Mouse (Mus musculus) limb, embryonic 10.5 days (tissue): ENCODE results near the gene Wdcp. TPM values are rescaled to one million over a fixed set of nuclear protein-coding genes. Genes with fewer than 3 reads are reported as not detected.
"Not testable (repeated sequence)": the region's sequence is repeated elsewhere in the genome, so short reads cannot be mapped to it uniquely, and the experiment has no call there.

Experiments used
- DNase-seq: peaks from one replicate; pipeline ENCODE4 v3.0.0-alpha.2; 2017; ENCODE audit warnings: low spot score
- H3K27ac ChIP-seq: fragments of 300-500 bp; sonication (generic); 2 replicates; pipeline ENCODE4 v1.5.1; 2016; ENCODE audit warnings: mild to moderate bottlenecking
- H3K27me3 ChIP-seq: fragments of 300-500 bp; sonication (generic); 2 replicates; pipeline ENCODE4 v1.6.1; 2016; ENCODE audit warnings: low read depth, mild to moderate bottlenecking; ENCODE audit not compliant: poor library complexity, severe bottlenecking
- H3K36me3 ChIP-seq: fragments of 300-500 bp; sonication (generic); 2 replicates; pipeline ENCODE4 v1.6.1; 2016; ENCODE audit warnings: mild to moderate bottlenecking, moderate library complexity
- H3K4me1 ChIP-seq: fragments of 300-500 bp; sonication (generic); 2 replicates; pipeline ENCODE4 v1.6.1; 2016
- H3K4me3 ChIP-seq: fragments of 300-500 bp; sonication (generic); 2 replicates; pipeline ENCODE4 v1.5.1; 2016; ENCODE audit warnings: mild to moderate bottlenecking, moderate library complexity
- H3K9me3 ChIP-seq: fragments of 300-500 bp; sonication (generic); replicated peaks from 2 replicates; pipeline ENCODE4 v1.6.1; 2016; ENCODE audit warnings: mild to moderate bottlenecking
- WGBS: fragments of 180-500 bp; shearing (Covaris S2); methylation state at CpG from one replicate; pipeline ENCODE4 v1.1.7; 2016; 5-methylcytosine and 5-hydroxymethylcytosine counted together
- polyA plus RNA-seq: library from polyadenylated mRNA; unstranded; fragments of >200 nt; fragmentation: Nextera tagmentation; extraction: Ambion mirVana; gene quantifications from 2 replicates; pipeline ENCODE4 v1.2.1, GENCODE M21; 2016

Gene Wdcp
- polyA plus RNA-seq, 1 experiment from 2014 or later, result 23.9 TPM

DNA sequence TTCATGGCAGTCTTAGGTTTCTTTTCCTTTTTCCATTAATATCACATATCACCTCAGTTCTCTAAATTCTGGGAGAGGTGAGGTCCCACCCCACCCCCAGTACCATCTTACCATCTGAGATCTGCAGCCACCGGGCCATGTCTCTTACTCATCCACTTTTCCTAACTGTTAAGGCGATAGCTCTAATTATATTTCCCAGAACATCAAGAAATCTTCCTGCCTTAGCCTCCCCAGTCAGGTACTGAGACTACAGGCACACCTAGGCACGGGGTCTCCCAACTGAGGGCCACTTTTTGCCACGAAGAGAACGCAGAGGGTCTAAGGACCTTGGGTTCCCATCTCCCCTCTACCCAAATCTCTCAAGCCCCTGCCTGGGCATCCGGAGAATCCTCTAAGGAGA, 30.4 kb downstream of the Wdcp start:
- no peak for DNase-seq
- Histone ChIP-seq H3K36me3 (peaks cover 3% of the 10 kb centered on the region; the same call in 1 of the 2 replicates), H3K27me3 (peaks cover 16% of the 10 kb centered on the region), H3K27ac (peak overlapping the region; percentile 73), H3K4me3 (peak overlapping the region; percentile 54), H3K9me3 (no peaks in the 10 kb centered on the region), H3K4me1 (peaks cover 10% of the 10 kb centered on the region)
- whole genome bisulfite sequencing, result 79% methylated on average over 6 of the region's 6 CpGs

- peak within 1 kb of the TSS; percentile 73 for H3K27ac ChIP-seq
- peak; percentile 75 for DNase-seq
- H3K4me1 ChIP-seq, result peaks cover 10% of the 10 kb centered on the region
- peaks cover 16% of the 10 kb centered on the region for H3K27me3 ChIP-seq
- 6% methylated on average over 24 of the region's 24 CpGs for WGBS
- H3K36me3 ChIP-seq, result peaks cover 9% of the 10 kb centered on the region
- peak within 1 kb of the TSS; percentile 54 for H3K4me3 ChIP-seq
- H3K9me3 ChIP-seq, result no peaks in the 10 kb centered on the region
These were observed 31.2 kb downstream of the Wdcp start, which contains the start of gene Mfsd2b for GRCm38 (mm10) chr12:4874161-4874927. TSS of gene Mfsd2b (minus strand) at chr12:4874359.

GRCm38 (mm10) chr12:4875623-4876022, 32.5 kb downstream of the Wdcp start:
- 86% methylated on average over 8 of the region's 8 CpGs for WGBS
- DNase-seq, result no peak
- H3K4me3 ChIP-seq, result no peak overlapping the region

DNA sequence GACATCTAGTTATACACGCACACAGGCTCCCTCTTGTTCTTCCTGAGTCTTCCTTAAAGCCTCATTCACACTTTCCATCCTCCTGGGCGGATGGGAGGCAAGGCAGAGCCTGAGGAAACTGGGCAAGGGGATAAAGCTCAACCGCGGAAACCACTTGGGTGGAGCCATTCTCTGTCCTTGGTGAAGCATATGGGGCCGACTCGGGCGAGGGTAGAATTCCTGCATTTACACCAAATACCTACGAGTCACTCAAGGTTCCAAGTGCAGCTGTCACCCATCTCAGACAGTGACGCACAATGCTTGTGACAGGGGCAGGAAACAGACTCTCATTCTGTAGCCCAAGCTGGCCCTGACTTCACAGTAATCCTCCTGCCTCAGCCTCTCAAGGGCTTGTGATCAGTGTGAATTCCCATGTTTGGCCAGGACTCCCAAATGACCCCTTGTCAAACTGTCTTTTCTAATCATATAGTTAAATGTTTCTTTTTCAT, 35.2 kb downstream of the Wdcp start:
- Histone ChIP-seq H3K27ac (no peak overlapping the region), H3K27me3 (peaks cover 9% of the 10 kb centered on the region), H3K36me3 (peaks cover 43% of the 10 kb centered on the region), H3K4me1 (peaks cover 10% of the 10 kb centered on the region), H3K9me3 (no peaks in the 10 kb centered on the region), H3K4me3 (no peak overlapping the region)
- DNase-seq, result no peak
- WGBS, result 79% methylated on average over 9 of the region's 9 CpGs

More at GRCm38 (mm10) chr12:4875623-4876022, 32.5 kb downstream of the Wdcp start:
- Histone ChIP-seq H3K9me3 (no peaks in the 10 kb centered on the region), H3K36me3 (peaks cover 21% of the 10 kb centered on the region), H3K27me3 (peaks cover 16% of the 10 kb centered on the region), H3K27ac (no peak overlapping the region), H3K4me1 (peaks cover 10% of the 10 kb centered on the region)

DNA sequence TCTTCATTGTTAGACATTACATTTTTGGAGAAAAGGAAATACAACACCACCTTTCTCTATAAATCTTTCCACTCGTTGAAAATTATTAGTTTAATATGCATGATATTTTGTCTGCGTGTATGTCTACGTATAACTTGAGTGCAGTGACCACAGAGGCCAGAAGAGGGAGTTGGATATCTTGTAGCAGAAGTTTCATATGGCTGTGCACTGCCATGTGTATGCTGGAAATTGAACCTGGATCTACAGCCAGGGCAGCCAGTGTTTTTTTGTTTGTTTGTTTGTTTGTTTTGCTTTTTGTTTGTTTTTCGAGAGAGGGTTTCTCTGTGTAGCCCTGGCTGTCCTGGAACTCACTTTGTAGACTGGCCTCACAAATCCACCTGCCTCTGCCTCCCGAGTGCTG, 35.9 kb downstream of the Wdcp start:
- Histone ChIP-seq H3K9me3 (no peaks in the 10 kb centered on the region), H3K36me3 (peaks cover 45% of the 10 kb centered on the region), H3K27me3 (peaks cover 2% of the 10 kb centered on the region; the same call in 1 of the 2 replicates), H3K4me1 (peaks cover 5% of the 10 kb centered on the region), H3K4me3 (no peak overlapping the region), H3K27ac (no peak overlapping the region)
- 94% methylated on average over 5 of the region's 5 CpGs for WGBS
- no peak for DNase-seq

DNA sequence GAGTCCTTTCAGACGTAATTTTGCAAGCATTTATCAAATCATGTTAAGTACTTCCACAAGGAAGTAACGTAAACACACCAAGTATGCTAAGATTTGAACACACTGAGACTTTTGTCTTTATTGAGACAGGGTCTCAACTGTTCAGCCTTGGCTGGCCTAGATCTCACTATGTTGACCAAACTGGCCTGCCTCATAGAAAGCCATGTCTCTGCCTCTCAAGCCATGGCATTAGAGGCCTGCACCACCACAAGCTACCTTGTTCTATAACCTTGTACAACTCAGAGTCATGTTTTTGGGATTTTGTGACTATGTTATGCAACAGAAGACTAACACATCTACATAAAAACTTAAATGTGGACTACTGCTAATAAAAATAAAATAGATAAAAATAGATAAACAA, 39.0 kb downstream of the Wdcp start:
- WGBS, result 91% methylated on average over 2 of the region's 2 CpGs
- no peaks in the 10 kb centered on the region for H3K9me3 ChIP-seq
- H3K4me1 ChIP-seq, result no peaks in the 10 kb centered on the region
- DNase-seq, result no peak
- H3K4me3 ChIP-seq, result no peak overlapping the region
- H3K27me3 ChIP-seq, result no peaks in the 10 kb centered on the region
- H3K36me3 ChIP-seq, result peaks cover 53% of the 10 kb centered on the region
- H3K27ac ChIP-seq, result no peak overlapping the region

DNA sequence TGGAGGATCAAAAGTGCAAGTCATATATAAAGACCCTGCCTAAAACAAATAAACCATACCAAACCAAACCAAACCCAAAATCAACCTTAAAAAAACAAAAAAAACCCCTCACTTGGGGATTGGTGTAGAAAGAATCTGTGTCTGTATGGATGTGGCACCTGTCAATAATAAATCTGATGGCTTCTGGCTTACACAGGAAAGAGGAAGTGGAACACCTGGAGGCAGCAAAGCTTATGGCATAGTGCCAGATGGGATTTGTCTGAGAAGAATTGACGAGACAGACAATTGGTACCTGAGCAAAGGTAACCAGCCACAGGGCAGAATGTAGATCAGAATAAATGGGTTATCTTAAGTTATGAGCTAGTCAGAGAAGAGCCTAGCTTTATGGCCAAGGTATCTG, 42.0 kb downstream of the Wdcp start:
- Histone ChIP-seq H3K27me3 (no peaks in the 10 kb centered on the region), H3K27ac (no peak overlapping the region), H3K9me3 (no peaks in the 10 kb centered on the region), H3K4me1 (no peaks in the 10 kb centered on the region), H3K36me3 (peaks cover 36% of the 10 kb centered on the region), H3K4me3 (no peak overlapping the region)
- DNase-seq, result no peak
- WGBS, result 78% methylated on average over 1 of the region's 1 CpGs

- not testable (repeated sequence) for H3K4me1 ChIP-seq, H3K27ac ChIP-seq, DNase-seq, H3K4me3 ChIP-seq, H3K27me3 ChIP-seq, H3K9me3 ChIP-seq
- peaks cover 26% of the 10 kb centered on the region for H3K36me3 ChIP-seq
- WGBS, result 97% methylated on average over 4 of the region's 4 CpGs
These were observed 43.5 kb downstream of the Wdcp start for GRCm38 (mm10) chr12:4886581-4886980.

DNA sequence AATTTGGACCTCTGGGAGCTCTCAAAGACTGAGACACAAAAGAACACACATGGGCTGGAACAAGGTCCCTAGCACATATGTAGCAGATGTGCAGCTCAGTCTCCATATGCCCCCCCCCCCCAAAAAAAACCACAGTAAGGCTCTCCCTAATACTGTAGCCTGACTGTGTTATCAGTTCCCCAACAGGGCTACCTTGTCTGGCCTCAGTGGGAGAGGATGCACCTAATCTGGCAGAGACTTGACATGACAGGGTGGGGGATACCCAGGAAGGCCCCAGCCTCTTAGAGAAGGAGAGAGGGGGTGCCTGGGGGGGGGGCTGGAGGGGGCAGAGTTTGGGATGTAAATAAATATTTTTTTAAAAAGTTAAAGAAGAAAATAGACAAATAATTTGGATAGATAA, 45.6 kb downstream of the Wdcp start:
- Histone ChIP-seq H3K27me3 (no peaks in the 10 kb centered on the region), H3K27ac (no peak overlapping the region), H3K4me3 (no peak overlapping the region), H3K4me1 (no peaks in the 10 kb centered on the region), H3K36me3 (peaks cover 8% of the 10 kb centered on the region; the same call in 1 of the 2 replicates), H3K9me3 (no peaks in the 10 kb centered on the region)
- DNase-seq, result no peak

DNA sequence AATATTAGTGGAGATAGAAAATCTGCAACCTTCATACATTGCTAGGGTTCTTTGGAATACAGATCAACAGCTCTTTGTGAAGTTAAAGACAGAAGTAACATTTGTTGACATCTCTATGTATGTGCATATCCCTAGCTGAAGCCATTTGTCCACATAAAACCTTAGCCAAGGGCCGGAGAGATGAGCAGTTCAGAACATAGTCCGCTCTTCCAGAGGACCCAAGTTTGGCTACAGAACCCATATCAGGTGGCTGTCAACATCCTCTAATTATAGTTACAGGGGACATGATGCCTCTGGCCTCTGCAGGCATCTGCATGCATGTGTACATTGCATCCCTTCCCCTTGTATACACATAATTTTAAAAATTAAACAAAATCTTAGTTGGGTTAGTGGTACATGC, 46.1 kb downstream of the Wdcp start:
- no peak for DNase-seq
- no peaks in the 10 kb centered on the region for H3K9me3 ChIP-seq
- no peak overlapping the region for H3K4me3 ChIP-seq
- H3K27me3 ChIP-seq, result no peaks in the 10 kb centered on the region
- WGBS, result 90% methylated on average over 2 of the region's 2 CpGs
- no peak overlapping the region for H3K27ac ChIP-seq
- peaks cover 9% of the 10 kb centered on the region for H3K36me3 ChIP-seq
- no peaks in the 10 kb centered on the region for H3K4me1 ChIP-seq

GRCm38 (mm10) chr12:4889891-4890290, 46.8 kb downstream of the Wdcp start:
- no peak for DNase-seq
- H3K4me1 ChIP-seq, result no peaks in the 10 kb centered on the region
- no peak overlapping the region for H3K27ac ChIP-seq
- no peaks in the 10 kb centered on the region for H3K9me3 ChIP-seq
- H3K4me3 ChIP-seq, result no peak overlapping the region
- no peaks in the 10 kb centered on the region for H3K27me3 ChIP-seq
- peaks cover 9% of the 10 kb centered on the region for H3K36me3 ChIP-seq
- WGBS, result 89% methylated on average over 1 of the region's 1 CpGs

DNA sequence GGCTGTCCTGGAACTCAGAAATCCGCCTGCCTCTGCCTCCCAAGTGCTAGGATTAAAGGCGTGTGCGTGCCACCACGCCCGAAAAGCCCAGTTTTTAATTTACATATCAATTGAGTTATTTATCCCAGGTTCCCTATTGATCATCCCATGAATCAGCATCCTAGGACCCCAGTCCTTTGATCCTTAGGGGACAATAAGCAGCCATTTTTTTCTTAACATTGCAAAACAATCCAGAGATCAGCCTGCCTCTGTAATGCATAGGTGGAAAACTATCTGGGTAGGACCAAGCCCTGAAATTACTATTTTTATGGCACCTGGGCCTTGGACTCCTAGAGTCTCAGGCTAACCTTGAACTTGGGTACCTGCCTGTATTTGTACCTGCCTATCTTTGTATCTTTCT, 54.9 kb downstream of the Wdcp start:
- WGBS, result 95% methylated on average over 5 of the region's 5 CpGs
- no peaks in the 10 kb centered on the region for H3K27me3 ChIP-seq
- DNase-seq, result no peak
- no peaks in the 10 kb centered on the region for H3K4me1 ChIP-seq
- no peak overlapping the region for H3K27ac ChIP-seq
- no peaks in the 10 kb centered on the region for H3K9me3 ChIP-seq
- H3K36me3 ChIP-seq, result peaks cover 18% of the 10 kb centered on the region
- H3K4me3 ChIP-seq, result no peak overlapping the region

- Histone ChIP-seq H3K4me1 (no peaks in the 10 kb centered on the region), H3K4me3 (no peak overlapping the region), H3K9me3 (no peaks in the 10 kb centered on the region), H3K27me3 (no peaks in the 10 kb centered on the region), H3K27ac (no peak overlapping the region), H3K36me3 (peaks cover 11% of the 10 kb centered on the region; the same call in 1 of the 2 replicates)
- no peak for DNase-seq
- WGBS, result 81% methylated on average over 7 of the region's 7 CpGs
These were observed 62.8 kb downstream of the Wdcp start for GRCm38 (mm10) chr12:4905946-4906345.
